Mouse (Mus musculus): ENCODE data around the gene Fam213a. TPM values are rescaled to one million over a fixed set of nuclear protein-coding genes. Genes with fewer than 3 reads are reported as not detected.

Gene Fam213a
- polyA plus RNA-seq, 1 experiment: 11.6 TPM

DNA sequence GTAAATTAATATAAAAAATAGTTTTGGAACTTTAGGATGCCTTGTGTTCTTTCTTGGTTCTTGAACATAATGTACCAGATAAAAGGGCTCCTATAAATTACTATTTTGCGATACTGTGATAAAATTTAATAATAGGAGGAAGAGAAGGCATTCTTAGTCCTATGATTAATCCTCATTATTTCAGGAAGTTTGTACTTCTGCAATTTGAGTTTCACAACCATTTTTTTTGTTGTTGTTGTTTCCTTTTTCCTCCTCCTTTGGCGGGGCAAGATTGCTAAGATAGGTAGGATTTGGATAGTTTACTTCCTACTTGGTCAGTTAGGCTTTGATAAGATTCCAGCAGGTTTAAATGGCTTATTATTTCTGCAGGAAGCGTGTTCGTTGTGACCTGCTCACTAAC is 28.0 kb downstream of the Fam213a start:
- no peak for TF ChIP-seq GATA1 (IDR thresholded peaks at IDR 0.05; ENCODE audit: borderline replicate concordance, low read length)
- no peak for TF ChIP-seq FLI1 (IDR thresholded peaks at IDR 0.05; ENCODE audit: low read length)
- Histone ChIP-seq H3K27me3 (replicated peaks) (no peaks in the 10 kb centered on the region), H3K4me3 (replicated peaks) (no peak overlapping the region), H3K36me3 (replicated peaks; ENCODE audit: low read length) (no peaks in the 10 kb centered on the region), H3K9me3 (no peaks in the 10 kb centered on the region), H3K4me1 (peaks cover 34% of the 10 kb centered on the region)

DNA sequence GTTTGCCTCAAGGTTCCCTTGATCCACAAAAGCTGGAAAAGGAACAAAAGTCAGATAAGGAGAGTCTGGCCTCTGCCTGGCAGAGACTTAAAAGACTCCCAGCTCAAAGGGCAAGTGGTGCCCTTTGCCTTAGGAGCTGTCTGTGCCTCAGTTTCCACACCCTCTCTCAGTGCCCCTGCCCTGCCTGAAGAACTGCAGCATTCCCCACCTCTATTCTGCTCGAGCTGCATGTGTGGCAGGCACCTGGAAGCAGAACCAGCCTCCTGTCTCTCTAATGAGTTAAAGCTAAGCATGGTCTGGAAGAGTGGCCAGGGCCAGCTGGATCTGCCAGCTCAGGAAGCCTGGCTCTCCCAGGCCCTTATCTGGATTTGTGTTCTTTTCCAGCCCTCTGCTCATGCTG is 33.9 kb downstream of the Fam213a start:
- peaks cover 39% of the 10 kb centered on the region for H3K4me1 ChIP-seq

GRCm38 (mm10) chr14:40979002-40979401 is 34.6 kb downstream of the Fam213a start:
- H3K27me3 ChIP-seq (replicated peaks): no peaks in the 10 kb centered on the region
- no peak overlapping the region for H3K4me3 ChIP-seq (replicated peaks)
- peaks cover 45% of the 10 kb centered on the region for H3K4me1 ChIP-seq
- no peaks in the 10 kb centered on the region for H3K36me3 ChIP-seq (replicated peaks; ENCODE audit: low read length)
- H3K9me3 ChIP-seq: no peaks in the 10 kb centered on the region
- TF ChIP-seq FLI1 (IDR thresholded peaks at IDR 0.05; ENCODE audit: low read length) (no peak), GATA1 (IDR thresholded peaks at IDR 0.05; ENCODE audit: borderline replicate concordance, low read length) (no peak)

More for the DNA sequence above, 33.9 kb downstream of the Fam213a start:
- no peaks in the 10 kb centered on the region for H3K36me3 ChIP-seq (replicated peaks; ENCODE audit: low read length)
- H3K4me3 ChIP-seq (replicated peaks): peak overlapping the region; percentile 31
- no peak for TF ChIP-seq FLI1 (IDR thresholded peaks at IDR 0.05; ENCODE audit: low read length)
- TF ChIP-seq GATA1 (IDR thresholded peaks at IDR 0.05; ENCODE audit: borderline replicate concordance, low read length): no peak
- H3K9me3 ChIP-seq: no peaks in the 10 kb centered on the region
- H3K27me3 ChIP-seq (replicated peaks): no peaks in the 10 kb centered on the region

DNA sequence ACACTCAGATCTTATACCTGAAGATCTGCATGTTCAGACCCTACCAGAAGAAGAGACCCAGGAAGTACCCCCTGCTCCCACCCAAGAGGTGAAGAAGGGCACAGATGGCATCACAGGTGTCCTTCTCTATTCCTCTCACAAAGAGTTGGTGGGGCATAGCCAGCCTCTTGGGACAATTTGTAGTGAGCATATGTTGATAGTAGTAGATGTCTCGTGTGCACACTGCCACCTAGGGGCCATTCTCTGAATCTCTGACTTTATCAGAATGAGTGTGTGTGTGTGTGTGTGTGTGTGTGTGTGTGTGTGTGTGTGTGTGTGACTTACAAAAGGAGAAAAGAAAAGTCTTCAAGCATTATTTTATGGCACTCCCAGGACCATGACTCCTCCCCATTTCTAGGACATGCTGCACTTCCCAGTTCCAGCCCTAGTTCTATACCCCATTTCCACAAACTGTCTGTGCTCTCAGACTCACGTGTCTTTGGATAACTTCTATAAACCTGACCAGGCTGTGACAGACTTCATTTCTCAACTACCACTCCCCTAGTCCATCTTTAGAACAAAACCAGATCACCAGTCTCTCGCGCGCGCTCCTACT is 38.4 kb downstream of the Fam213a start:
- H3K9me3 ChIP-seq: no peaks in the 10 kb centered on the region
- no peaks in the 10 kb centered on the region for H3K36me3 ChIP-seq (replicated peaks; ENCODE audit: low read length)
- TF ChIP-seq FLI1 (IDR thresholded peaks at IDR 0.05; ENCODE audit: low read length): no peak
- H3K27me3 ChIP-seq (replicated peaks): no peaks in the 10 kb centered on the region
- H3K4me3 ChIP-seq (replicated peaks): no peak overlapping the region
- H3K4me1 ChIP-seq: peaks cover 67% of the 10 kb centered on the region

GRCm38 (mm10) chr14:40968051-40968450 is 45.5 kb downstream of the Fam213a start:
- peaks cover 10% of the 10 kb centered on the region for H3K36me3 ChIP-seq (replicated peaks; ENCODE audit: low read length)
- peaks cover 74% of the 10 kb centered on the region for H3K4me1 ChIP-seq
- H3K9me3 ChIP-seq: no peaks in the 10 kb centered on the region
- TF ChIP-seq FLI1 (IDR thresholded peaks at IDR 0.05; ENCODE audit: low read length) (no peak), GATA1 (IDR thresholded peaks at IDR 0.05; ENCODE audit: borderline replicate concordance, low read length) (no peak)
- H3K4me3 ChIP-seq (replicated peaks): peak overlapping the region; percentile 99
- H3K27me3 ChIP-seq (replicated peaks): no peaks in the 10 kb centered on the region

DNA sequence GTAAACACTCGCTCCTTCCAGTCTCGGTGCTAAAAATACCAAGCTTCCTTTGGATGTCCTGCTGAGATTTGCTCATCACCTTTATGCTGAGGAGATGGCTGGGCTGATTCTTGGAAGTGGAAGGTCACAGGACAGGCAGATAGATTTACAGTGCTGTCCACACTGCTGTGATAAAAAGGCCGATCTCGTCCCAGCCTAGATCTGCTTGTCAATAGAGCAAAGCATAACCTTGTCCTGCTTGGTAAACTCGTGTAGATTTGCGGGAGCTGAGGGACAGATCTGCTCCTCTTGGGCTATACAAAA is 46.0 kb downstream of the Fam213a start:
- TF ChIP-seq GATA1 (IDR thresholded peaks at IDR 0.05; ENCODE audit: borderline replicate concordance, low read length): no peak
- TF ChIP-seq FLI1 (IDR thresholded peaks at IDR 0.05; ENCODE audit: low read length): no peak
- peaks cover 74% of the 10 kb centered on the region for H3K4me1 ChIP-seq

DNA sequence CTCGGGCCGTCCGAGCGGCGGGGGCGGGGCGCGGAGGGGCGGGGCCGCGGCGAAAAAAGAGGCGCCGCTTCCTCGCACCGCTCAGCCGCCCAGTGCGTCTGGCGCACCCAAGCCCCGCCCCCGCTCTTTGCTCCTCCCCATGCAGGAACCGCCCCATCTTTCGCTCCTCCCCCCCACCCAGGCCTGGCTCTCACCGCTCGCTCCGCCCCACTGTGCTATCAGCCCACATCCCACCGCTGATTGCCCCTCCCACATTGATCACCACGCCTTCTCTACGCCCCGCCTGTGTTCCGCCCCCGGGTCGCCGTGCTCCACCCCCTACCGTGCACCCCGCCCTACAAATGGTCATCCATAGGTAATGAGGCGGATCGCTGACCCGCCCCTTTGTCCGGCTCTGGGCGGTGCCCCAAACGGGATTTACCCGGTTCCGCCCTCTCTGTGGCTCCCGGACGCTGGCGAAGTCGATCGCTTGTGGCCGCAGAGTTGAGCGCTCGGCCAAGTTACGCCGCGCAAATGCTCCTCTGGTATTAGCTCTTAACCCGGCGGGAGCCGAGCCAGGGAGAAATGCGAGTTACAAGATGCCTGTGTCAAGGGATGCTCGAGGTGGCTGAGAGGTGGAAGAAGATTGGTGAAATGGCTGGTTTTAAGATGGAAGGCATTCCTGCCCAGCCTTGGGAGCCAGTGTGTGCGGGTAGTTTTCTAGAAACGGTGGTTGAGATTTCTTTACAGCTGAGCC is 46.6 kb downstream of the Fam213a start:
- H3K36me3 ChIP-seq (replicated peaks; ENCODE audit: low read length): peaks cover 16% of the 10 kb centered on the region
- no peaks in the 10 kb centered on the region for H3K9me3 ChIP-seq
- H3K4me3 ChIP-seq (replicated peaks): peak overlapping the region; percentile 99
- no peaks in the 10 kb centered on the region for H3K27me3 ChIP-seq (replicated peaks)
- no peak for TF ChIP-seq GATA1 (IDR thresholded peaks at IDR 0.05; ENCODE audit: borderline replicate concordance, low read length)
- peaks cover 75% of the 10 kb centered on the region for H3K4me1 ChIP-seq

More for the DNA sequence above, 46.0 kb downstream of the Fam213a start:
- Histone ChIP-seq H3K36me3 (replicated peaks; ENCODE audit: low read length) (peaks cover 15% of the 10 kb centered on the region), H3K9me3 (no peaks in the 10 kb centered on the region), H3K27me3 (replicated peaks) (no peaks in the 10 kb centered on the region), H3K4me3 (replicated peaks) (peak overlapping the region; percentile 99)

DNA sequence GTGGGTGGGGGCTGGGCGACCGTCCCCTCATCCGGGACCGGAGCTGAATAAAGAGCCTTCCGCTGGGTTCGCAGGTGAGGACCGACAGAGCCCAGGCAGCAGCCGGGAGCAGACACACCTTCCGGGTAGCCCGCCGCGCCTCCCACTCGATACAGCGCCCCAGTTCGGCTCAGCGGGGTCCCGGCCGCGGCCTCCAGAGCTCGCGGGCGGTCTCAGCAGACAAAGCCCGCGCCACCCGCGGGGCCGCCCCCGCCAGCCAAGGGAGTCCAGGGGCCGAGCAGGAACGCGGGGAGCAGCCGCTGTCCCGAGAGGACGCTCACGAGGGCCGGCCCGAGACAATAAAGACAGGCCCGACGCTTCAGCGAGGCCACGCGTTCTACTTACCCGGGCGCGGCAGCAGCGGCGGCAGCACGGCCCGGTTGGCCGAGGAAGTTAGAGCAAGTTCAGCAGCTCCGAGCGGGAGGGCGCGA is 47.2 kb downstream of the Fam213a start, which contains the start of gene Tspan14:
Gene Tspan14 (minus strand): TSS at position 416 of the 470 bp plus-strand sequence.
- Histone ChIP-seq H3K27me3 (replicated peaks) (no peaks in the 10 kb centered on the region), H3K36me3 (replicated peaks; ENCODE audit: low read length) (peaks cover 16% of the 10 kb centered on the region), H3K9me3 (no peaks in the 10 kb centered on the region), H3K4me1 (peaks cover 80% of the 10 kb centered on the region), H3K4me3 (replicated peaks) (peak within 1 kb of the TSS; percentile 99)
- TF ChIP-seq GATA1 (IDR thresholded peaks at IDR 0.05; ENCODE audit: borderline replicate concordance, low read length) (no peak), FLI1 (IDR thresholded peaks at IDR 0.05; ENCODE audit: low read length) (no peak)

- Histone ChIP-seq H3K4me1 (peaks cover 73% of the 10 kb centered on the region), H3K4me3 (replicated peaks) (peak overlapping the region; percentile 99), H3K27me3 (replicated peaks) (no peaks in the 10 kb centered on the region), H3K9me3 (no peaks in the 10 kb centered on the region), H3K36me3 (replicated peaks; ENCODE audit: low read length) (peaks cover 16% of the 10 kb centered on the region)
- no peak for TF ChIP-seq FLI1 (IDR thresholded peaks at IDR 0.05; ENCODE audit: low read length)
- no peak for TF ChIP-seq GATA1 (IDR thresholded peaks at IDR 0.05; ENCODE audit: borderline replicate concordance, low read length)
These were observed 47.9 kb downstream of the Fam213a start for GRCm38 (mm10) chr14:40965507-40966356.
